Mouse (Mus musculus): Measurements from ENCODE around the gene Btbd18.

The Btbd18 gene

DNA sequence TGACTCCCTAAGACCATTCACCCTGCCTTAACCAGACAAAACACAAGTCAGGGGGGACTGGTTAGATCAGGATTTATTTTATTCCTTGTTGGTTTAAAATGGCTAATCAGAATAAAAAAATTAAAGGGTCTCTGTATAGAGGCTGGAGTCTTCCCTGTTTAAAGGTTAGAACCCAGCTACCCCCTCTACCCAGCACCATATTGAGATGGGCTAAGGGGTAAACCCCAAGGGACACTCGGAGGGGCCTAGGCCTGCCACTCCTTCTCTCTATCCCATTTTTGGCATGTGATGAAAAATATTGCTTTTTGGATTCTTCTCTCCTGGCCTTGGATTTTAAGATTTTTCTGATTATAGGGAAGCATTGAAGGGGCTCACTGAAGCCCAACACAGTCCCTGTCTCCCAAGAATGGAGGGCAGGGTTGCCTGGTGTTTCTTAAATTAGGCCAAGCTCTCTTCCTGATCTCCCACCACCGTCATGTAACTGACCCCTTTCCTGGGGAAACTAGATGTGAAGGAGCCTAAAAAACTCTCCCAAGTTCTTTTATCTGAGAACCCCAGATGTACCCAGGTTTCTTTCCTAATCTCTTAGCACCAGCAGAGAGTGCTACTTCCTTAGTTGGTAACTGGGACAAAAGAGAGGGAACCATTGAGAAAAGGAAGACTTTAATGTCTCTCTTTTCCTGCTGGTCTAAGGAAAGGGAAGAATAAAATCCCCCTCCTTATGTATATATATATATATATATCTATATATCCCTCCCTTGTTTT is 29.4 kb downstream of the Btbd18 start:
- in situ Hi-C loops (cut with MboI, MseI) = loop anchor here (25.0 kb wide), 1 partner anchor 1026 kb away; no protein-coding TSS in a partner anchor

DNA sequence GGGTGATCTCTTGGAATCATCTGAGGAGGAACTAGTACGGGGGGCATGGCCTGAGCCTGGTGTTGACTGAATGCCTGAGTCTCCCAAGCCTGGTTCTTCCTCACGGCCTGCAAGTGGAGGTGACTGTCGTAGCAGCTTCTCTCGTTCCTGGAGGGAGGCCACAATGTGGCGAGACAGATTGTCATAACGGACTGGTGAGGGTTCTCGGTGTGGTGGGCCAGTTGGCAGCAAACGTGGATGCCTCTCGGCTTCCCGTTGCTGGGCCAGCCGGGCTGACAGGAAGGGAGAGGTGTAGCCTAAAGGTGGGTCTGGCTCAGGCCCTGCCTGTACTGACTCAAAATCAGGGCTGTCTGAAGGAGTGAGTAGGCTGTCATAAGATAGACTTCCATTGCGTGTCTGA is 31.2 kb downstream of the Btbd18 start:
- in situ Hi-C loops (cut with MboI, MseI) = loop anchor here (25.0 kb wide), 1 partner anchor 1028 kb away; no protein-coding TSS in a partner anchor

DNA sequence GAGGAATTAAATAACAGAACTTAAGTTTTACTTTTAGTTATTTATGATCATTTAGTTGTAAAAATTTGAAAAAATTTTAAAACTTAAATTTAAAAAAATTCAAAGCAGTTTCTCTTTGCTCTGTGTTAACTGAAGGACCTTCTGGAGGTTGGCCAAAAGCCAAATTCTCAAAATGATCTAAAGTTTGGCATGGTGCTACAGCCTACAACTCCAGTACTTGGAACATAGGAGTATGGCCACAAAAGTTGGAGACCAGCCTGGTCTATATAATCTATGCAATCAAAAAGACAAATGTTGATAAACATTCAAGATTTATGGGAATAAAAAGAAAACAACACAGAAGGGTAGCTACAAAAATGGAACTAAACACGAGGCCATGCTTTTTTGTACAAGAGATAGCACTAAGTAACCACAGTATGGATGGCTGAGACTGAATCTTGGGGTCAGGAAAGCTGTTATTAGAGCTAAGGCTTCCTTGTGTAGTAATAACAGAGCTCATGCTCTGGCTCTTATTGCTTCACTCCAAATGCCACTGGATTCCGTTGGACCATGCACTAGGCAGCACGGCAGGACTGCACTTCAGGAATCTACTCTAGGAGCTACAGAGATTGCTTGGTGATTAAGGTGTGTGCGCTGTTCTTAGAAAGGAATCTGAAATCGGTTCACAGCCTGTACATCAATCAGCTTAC is 36.3 kb downstream of the Btbd18 start:
- in situ Hi-C loops (cut with MboI, MseI) = loop anchor here (25.0 kb wide), 1 partner anchor 1033 kb away; no protein-coding TSS in a partner anchor

DNA sequence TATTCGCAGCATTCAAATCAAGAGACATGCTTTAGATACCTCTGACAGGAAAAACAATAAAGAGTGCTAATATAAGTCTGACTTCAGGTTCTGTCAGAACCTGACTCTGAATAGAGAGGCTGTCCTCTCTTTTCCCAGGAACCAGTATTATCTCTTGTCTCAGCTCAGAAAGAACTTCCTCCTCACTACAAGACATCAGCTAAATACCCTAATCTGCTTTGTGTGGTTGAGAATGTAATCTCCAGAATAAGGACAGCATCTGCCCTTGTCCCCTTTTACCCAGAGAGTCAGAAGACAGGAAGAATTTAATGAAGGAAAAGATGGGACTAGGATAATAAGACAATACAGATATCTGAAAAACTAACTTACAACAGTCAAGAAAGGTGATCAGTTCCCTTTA is 44.6 kb downstream of the Btbd18 start:
- in situ Hi-C loops (cut with MboI, MseI) = no loop called here

DNA sequence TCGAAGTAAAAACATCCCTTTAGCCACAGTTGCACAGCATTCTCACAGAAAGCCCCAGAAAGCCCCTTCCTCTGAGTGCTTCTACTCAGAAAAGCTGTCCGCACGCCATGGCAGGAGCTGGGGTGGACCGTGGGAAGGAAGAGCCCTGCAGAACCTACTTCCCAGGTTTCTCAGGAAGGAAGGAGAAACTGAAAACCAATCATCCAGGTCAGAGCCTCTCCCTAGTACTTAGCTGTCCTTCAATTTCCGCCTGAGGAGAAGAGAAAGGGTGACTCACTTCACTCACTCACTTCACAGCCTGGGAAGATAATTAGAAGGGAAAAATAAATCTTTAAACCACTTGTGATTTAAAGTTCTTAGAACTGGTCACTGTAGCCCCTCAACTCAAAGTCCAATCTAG is 45.5 kb downstream of the Btbd18 start:
- in situ Hi-C loops (cut with MboI, MseI) = no loop called here

DNA sequence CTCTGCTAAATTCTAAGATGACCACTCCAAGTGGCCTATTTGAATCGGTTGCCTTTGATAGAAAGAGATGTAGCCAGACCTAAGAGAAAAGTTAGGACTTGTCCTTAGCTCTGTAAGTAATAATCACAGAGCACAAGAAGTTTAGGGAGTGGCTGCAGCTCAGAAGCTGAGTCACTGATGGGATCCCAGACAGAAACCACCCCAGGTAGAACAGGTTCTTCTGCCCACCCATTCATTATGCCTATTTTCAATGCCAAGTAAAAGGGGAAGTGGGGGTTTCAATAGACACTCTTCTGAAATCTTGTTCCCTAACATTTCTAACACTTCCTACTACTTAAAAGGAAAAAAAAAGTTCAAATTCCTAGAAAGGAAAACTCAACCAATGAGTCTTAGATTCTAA is 46.4 kb downstream of the Btbd18 start:
- in situ Hi-C loops (cut with MboI, MseI) = no loop called here

DNA sequence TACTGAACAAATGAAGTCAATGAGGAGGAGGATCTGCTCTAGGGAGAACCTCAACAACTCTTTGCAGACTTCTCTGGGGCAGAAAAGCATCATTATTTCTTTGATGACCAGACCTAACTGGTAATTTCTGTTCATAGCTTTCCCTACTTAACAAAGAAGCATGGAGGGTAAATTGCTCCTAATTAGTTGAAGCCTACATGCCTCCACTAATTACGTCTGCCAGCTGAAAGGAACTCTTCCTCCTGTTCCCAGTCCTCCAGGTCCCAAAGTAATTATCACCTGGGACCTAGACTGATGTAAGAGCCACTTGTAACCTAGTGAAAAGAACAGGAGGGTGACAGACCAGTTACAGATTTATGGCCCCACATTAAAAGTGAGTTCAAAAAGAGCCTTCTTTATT is 48.6 kb downstream of the Btbd18 start:
- in situ Hi-C loops (cut with MboI, MseI) = no loop called here

DNA sequence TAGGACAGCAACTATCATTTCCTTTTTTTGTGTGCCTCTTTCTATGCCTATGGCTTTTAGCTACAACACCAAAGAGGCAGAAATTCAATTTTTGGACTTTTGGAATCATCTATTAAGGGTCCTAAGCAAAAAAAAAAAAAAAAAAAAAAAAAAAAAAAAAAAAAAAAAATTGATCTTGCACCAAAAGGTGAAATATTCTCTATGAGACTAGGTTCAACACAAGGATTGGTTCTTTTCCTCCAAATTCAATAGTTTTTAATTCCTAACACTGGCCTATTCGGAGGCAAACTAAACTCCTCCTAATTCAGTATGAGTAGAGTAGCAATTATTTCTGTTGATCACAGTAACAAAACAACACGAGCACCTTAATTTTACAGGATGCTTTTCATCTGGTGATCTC is 53.0 kb downstream of the Btbd18 start:
- in situ Hi-C loops (cut with MboI, MseI) = loop anchor here (5.0 kb wide), 1 partner anchor 35 kb away; the partner anchor contains the start of genes Gm28635, Med19 and Tmx2

DNA sequence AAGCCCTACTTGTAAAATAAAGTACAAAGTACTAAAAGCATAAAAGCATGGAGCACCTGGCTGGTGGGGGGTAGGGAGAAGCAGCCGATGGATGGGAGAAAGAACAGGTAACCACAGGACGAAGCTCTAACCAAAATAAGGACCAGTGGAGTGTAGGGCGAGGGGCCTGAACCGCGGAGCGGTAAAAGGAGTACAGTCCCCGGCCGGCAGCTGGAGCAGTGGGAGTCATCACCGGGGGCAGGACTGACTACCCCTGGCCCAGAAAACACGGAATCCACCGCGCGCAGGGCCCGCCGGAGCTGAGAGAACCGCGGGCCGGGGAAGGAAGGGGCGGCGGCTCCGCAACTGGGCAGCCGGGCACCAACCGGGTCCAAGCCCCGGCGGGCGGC is 55.5 kb downstream of the Btbd18 start:
- in situ Hi-C loops (cut with MboI, MseI) = loop anchor here (5.0 kb wide), 1 partner anchor 37 kb away; the partner anchor contains the start of genes Gm28635, Med19 and Tmx2

DNA sequence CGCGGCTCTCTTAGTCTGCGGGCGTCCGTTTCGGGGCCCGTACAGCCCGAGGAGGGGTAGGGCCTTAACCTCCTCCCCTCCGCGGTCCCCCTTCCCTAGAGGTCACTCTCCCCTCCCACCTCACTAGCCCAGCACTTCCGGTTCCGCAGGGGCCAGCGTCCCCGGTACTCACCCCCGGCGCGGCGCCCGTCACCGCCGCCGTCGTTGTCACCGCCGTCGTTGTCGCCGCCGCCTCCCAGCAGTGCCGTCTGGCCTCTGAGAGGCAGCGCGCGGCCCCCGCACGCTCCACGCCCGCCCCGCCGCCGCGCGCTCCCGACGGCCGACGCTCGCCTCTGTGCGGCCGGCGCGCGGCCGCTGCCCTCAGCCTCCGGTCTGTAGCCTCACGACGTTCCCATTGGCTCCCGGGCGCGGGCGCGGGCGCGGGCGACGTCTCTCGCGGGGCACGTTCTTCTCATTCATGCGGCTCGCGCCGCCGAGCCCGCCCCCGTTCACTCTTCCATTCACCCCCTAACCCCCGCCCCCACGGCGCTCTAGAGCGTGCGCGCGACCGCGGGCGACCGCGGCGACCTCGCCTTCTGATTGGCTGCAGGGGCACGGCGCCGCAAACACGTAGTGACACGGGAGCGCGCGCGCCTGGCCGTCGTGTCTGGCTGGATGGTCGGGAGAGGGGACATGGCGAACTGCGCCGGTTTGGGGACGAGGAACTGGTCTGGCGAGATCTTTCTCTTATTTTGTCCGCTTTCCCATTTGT is 56.1 kb downstream of the Btbd18 start, which contains the start of gene Zdhhc5:
TSS of gene Zdhhc5 (minus strand) at position 370 of the 751 bp plus-strand sequence.
- in situ Hi-C loops (cut with MboI, MseI) = loop anchor here (5.0 kb wide), 1 partner anchor 38 kb away; the partner anchor contains the start of genes Gm28635, Med19 and Tmx2

DNA sequence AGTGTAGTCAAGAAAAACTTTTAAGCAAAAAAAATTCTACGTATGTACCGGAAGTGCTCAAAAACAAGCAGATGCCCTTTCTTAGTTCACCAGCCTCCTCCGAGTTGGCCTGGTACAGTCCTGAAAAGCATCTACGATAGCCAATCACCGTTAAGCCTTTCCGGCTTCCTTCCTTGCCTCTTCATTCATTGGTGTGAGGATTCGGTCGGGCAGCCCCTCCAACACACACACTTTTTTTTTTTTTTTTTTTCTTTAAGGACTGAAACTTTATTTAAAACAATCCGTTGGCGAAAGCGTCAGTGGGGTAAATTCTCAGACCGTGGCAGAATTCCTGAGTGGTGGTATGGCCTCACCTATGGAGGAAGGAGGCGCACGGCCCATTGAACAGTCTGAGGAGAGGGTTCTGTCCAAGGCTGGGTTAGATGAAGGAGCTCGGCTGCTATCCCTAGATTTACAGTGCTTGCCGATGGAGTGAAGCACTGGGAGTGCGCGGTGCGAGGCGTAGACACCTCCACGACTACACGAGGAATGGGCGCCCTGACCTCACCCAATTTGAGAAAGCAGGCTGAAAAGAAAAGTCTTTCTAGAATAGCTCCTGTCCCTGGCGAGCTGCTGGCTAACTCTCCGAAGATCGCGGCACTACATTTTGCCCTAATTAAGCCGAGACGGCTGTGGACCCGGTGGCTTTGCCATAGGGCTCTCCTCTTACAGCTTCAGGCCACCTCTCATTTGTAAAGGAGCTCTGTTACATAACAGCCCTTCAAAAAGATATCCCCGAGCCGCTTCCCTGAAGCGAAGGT is 56.9 kb downstream of the Btbd18 start:
- in situ Hi-C loops (cut with MboI, MseI) = no loop called here

DNA sequence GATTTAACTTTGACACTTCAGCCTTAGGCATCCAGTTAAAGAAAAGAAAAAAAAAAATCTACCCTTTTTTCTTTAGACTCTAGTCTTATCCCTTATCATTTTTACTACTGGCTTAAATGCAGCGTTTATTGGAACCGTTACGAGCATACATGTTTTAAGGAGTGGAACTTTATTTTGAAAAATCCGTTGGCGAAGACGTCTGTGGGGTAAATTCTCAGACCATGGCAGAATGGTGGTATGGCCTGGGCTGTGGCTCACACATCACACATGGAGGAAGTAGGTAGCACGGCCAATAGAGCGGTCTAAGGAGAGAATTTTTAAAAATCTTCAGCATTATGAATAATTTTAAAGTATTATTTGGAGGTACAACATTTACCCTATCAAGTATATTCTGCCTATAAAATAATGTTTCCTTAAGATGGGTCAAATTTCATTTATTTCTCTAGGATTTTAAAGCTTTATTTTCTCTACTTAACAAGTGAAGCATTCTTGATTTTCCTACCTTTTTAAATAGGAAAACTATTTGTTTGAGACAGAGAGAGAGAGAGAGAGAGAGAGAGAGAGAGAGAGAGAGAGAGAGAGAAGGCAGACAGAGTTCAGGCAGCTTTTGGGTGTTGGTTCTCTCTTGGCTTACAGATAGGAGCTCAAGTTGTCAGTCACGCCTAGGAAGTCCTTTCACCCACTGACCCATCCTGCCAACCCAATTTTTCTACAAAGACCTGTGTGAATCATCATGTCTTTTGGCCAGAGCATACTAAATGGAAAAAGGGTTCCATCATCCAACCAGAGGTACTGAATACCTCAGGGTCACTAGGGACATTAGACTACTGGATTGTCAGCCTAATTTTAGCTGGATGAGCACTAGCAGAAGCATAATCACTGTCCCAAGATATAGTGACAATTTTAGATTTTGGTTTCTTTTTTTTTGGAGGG is 57.8 kb downstream of the Btbd18 start:
- in situ Hi-C loops (cut with MboI, MseI) = no loop called here

DNA sequence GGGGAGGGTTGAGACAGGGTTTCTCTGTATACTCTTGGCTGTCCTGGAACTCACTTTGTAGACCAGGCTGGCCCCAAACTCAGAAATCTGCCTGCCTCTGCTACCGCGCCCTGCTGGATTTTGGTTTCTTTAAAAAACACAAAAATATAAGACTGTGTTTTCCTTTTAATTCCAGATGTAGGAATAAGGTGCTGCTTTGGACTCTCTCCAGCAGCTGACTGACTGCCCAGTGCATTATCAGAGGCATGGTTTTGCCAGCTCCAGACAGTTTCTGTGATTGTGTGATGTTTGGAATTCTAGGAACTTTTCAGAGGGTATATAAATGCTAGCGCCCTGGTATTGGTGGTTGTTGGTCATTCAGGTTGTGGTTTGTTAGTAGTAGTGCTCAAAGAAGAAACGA is 58.5 kb downstream of the Btbd18 start:
- in situ Hi-C loops (cut with MboI, MseI) = no loop called here

Measured in T-helper 1 cell (primary cell).